Mouse (Mus musculus): ENCODE measurements around the gene Btbd19. TPM values are rescaled to one million over a fixed set of nuclear protein-coding genes. Genes with fewer than 3 reads are reported as not detected.

Gene Btbd19
- total RNA-seq, 2 experiments from 2014 or later: 5.0 to 6.9 TPM

- no peak for ATAC-seq (replicated peaks; ENCODE audit: poor library complexity, severe bottlenecking)
Observed at GRCm38 (mm10) chr4:117119636-117120035, 5.9 kb downstream of the Btbd19 start.

- peak; percentile 9; the same call in 1 of the 2 replicates for ATAC-seq (replicated peaks; ENCODE audit: poor library complexity, severe bottlenecking)
Observed at GRCm38 (mm10) chr4:117117931-117118330, 7.6 kb downstream of the Btbd19 start.

GRCm38 (mm10) chr4:117115592-117115991, 9.9 kb downstream of the Btbd19 start:
- ATAC-seq (replicated peaks; ENCODE audit: poor library complexity, severe bottlenecking): no peak

GRCm38 (mm10) chr4:117113237-117113636, 12.3 kb downstream of the Btbd19 start:
- ATAC-seq (replicated peaks; ENCODE audit: poor library complexity, severe bottlenecking): no peak

- no peak for ATAC-seq (replicated peaks; ENCODE audit: poor library complexity, severe bottlenecking)
Observed at GRCm38 (mm10) chr4:117110985-117111384, 14.5 kb downstream of the Btbd19 start.

GRCm38 (mm10) chr4:117110249-117110648, 15.3 kb downstream of the Btbd19 start:
- no peak for ATAC-seq (replicated peaks; ENCODE audit: poor library complexity, severe bottlenecking)

- no peak for ATAC-seq (replicated peaks; ENCODE audit: poor library complexity, severe bottlenecking)
Observed at GRCm38 (mm10) chr4:117109330-117109729, 16.2 kb downstream of the Btbd19 start.

- no peak for ATAC-seq (replicated peaks; ENCODE audit: poor library complexity, severe bottlenecking)
Observed at GRCm38 (mm10) chr4:117108524-117108849, 17.0 kb downstream of the Btbd19 start.

GRCm38 (mm10) chr4:117107813-117108523, 17.6 kb downstream of the Btbd19 start:
- no peak for ATAC-seq (replicated peaks; ENCODE audit: poor library complexity, severe bottlenecking)

GRCm38 (mm10) chr4:117105127-117105526, 20.4 kb downstream of the Btbd19 start:
- ATAC-seq (replicated peaks; ENCODE audit: poor library complexity, severe bottlenecking): no peak

GRCm38 (mm10) chr4:117104672-117105071, 20.9 kb downstream of the Btbd19 start:
- no peak; the same call in 1 of the 2 replicates for ATAC-seq (replicated peaks; ENCODE audit: poor library complexity, severe bottlenecking)

- ATAC-seq (replicated peaks; ENCODE audit: poor library complexity, severe bottlenecking): peak; percentile 77
Observed at GRCm38 (mm10) chr4:117101218-117101617, 24.3 kb downstream of the Btbd19 start.

GRCm38 (mm10) chr4:117100036-117100435, 25.5 kb downstream of the Btbd19 start:
- peak; percentile 6; the same call in 1 of the 2 replicates for ATAC-seq (replicated peaks; ENCODE audit: poor library complexity, severe bottlenecking)

GRCm38 (mm10) chr4:117098764-117099036, 26.8 kb downstream of the Btbd19 start:
- ATAC-seq (replicated peaks; ENCODE audit: poor library complexity, severe bottlenecking): no peak

GRCm38 (mm10) chr4:117097969-117098763, 27.4 kb downstream of the Btbd19 start:
- ATAC-seq (replicated peaks; ENCODE audit: poor library complexity, severe bottlenecking): no peak

- ATAC-seq (replicated peaks; ENCODE audit: poor library complexity, severe bottlenecking): no peak
Observed at GRCm38 (mm10) chr4:117096666-117097065, 28.9 kb downstream of the Btbd19 start.

- peak; percentile 73 for ATAC-seq (replicated peaks; ENCODE audit: poor library complexity, severe bottlenecking)
Observed at GRCm38 (mm10) chr4:117095551-117096452, 29.7 kb downstream of the Btbd19 start, which contains the start of gene Ptch2. Ptch2 (plus strand) TSS chr4:117096075.

- no peak for ATAC-seq (replicated peaks; ENCODE audit: poor library complexity, severe bottlenecking)
Observed at GRCm38 (mm10) chr4:117094626-117095361, 30.7 kb downstream of the Btbd19 start.

- ATAC-seq (replicated peaks; ENCODE audit: poor library complexity, severe bottlenecking): no peak
Observed at GRCm38 (mm10) chr4:117090586-117090985, 34.9 kb downstream of the Btbd19 start.
